Mouse (Mus musculus): ENCODE results near the gene Tmem63a. TPM values are rescaled to one million over a fixed set of nuclear protein-coding genes. Genes with fewer than 3 reads are reported as not detected.
"Not testable (repeated sequence)": the region's sequence is repeated elsewhere in the genome, so short reads cannot be mapped to it uniquely, and the experiment has no call there.

The Tmem63a gene
- polyA plus RNA-seq (2015; fragmentation: Nextera tagmentation; extraction: Ambion mirVana): 8.0 and 9.3 TPM in 2 replicates

DNA sequence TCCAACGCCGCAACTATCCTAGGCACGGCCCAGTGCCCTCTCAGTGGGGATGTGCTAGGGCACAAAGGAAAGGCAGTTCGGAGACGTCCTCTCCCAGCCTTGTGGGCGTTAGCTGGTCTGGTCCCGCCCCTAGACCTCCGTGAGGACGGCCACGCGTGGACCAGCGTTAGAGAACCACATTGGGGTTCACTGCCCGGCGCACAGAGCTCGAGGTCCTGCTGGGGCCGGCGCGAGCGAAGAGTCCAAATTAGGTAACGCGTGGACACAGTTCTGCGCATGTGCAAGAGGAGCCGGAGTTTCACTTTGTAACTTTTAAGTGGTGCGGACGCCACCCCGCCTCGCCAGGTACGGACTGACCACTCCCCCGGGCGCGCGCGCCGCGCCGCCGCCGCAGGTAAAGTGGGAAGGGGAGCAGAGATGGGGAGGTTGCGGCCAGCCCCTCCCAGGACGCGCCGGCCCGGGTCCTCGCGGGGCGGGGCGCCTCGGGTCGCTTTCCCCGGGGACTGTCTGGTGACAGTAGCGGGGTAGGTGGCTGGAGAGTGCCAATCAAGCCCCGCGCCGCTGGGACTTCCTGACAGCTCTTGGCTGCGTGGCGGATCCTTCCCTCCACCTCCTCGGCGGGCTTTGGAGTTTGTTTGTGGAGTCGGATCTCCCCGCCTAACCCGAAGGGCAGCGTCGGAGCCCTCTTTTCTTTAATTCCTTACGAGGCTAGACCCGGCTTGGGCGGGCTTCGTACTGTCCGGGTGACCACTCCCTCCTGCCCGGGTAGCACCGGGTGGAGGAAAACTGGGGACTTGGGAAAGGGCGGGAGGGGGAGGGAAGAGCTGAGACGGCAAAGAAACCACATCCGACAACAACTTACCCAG is at the start of gene Tmem63a:
Gene Tmem63a (plus strand): TSS at position 179 of the 866 bp plus-strand sequence.
- Histone ChIP-seq H3K9me3 (replicated peaks) (no peaks in the 10 kb centered on the region), H3K4me3 (replicated peaks) (peak within 1 kb of the TSS; percentile 92), H3K27me3 (no peaks in the 10 kb centered on the region), H3K36me3 (replicated peaks) (peaks cover 2% of the 10 kb centered on the region; the same call in 1 of the 2 replicates), H3K9ac (peak within 1 kb of the TSS; percentile 91), H3K4me1 (replicated peaks) (peaks cover 72% of the 10 kb centered on the region), H3K27ac (replicated peaks) (peak within 1 kb of the TSS; percentile 89), H3K4me2 (peak within 1 kb of the TSS; percentile 96)
- WGBS (ENCODE audit: insufficient replicate concordance): under 1% methylated on average over 73 of the region's 73 CpGs
- ATAC-seq (ENCODE audit: insufficient read depth): peak; percentile 58

DNA sequence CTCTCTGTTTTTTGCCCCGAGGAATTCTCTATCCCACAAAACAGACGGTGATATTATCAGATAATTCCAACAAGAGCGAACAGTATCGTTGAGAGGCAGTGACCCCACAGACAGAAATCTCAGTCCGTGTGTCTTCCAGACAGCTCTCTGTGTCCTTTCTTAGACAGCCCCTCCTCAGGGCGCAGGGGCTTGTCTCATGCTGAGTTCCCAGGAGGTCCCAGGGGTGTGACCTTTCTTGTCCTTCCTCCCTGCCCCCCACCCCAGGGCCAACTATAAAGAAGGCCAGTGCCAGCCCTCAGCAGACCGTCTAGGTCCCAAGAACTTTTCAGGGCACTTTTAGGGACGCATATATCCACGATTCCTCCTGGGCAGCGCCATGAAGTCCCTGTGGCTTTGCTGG is 49.3 kb upstream of the Tmem63a start, which contains the start of gene Lefty2:
Gene Lefty2 (plus strand): TSS at position 301 of the 400 bp plus-strand sequence.
- Histone ChIP-seq H3K9me3 (replicated peaks) (no peaks in the 10 kb centered on the region), H3K27ac (replicated peaks) (no peak within 1 kb of the TSS), H3K9ac (no peak within 1 kb of the TSS), H3K4me3 (replicated peaks) (no peak within 1 kb of the TSS), H3K36me3 (replicated peaks) (no peaks in the 10 kb centered on the region), H3K27me3 (peaks cover 66% of the 10 kb centered on the region), H3K4me1 (replicated peaks) (peaks cover 9% of the 10 kb centered on the region; the same call in 1 of the 2 replicates), H3K4me2 (no peak within 1 kb of the TSS)
- ATAC-seq (ENCODE audit: insufficient read depth): no peak
- 49% methylated on average over 10 of the region's 10 CpGs for WGBS (ENCODE audit: insufficient replicate concordance)

DNA sequence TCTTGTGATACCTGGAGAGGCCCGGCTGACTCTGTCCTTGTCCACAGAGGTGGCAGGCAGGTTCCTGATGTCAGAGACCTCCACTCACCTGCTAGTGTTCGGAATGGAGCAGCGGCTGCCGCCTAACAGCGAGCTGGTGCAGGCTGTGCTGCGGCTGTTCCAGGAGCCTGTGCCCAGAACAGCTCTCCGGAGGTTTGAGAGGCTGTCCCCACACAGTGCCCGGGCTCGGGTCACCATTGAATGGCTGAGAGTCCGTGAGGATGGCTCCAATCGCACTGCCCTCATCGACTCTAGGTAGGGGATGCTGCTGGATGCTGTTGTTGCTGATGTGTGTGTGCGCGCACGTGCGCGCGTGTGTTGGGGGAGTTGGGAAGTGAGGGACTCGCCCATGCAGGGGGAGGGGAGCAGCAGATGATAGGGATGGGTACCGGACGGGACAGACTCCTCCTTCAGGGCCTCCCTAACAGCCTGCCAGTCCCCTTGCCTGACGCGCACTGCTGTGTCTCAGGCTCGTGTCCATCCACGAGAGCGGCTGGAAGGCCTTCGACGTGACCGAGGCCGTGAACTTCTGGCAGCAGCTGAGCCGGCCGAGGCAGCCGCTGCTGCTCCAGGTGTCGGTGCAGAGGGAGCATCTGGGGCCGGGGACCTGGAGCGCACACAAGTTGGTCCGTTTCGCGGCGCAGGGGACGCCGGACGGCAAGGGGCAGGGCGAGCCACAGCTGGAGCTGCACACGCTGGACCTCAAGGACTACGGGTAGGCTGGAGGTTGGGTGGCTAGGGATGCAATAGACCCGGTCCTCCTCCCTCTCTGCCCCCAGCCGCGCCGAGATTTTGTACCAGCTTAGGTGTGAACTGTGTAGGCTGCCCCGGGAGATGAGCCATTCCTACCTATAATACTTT is 47.8 kb upstream of the Tmem63a start:
- not testable (repeated sequence) for H3K4me2 ChIP-seq; ATAC-seq (ENCODE audit: insufficient read depth); H3K4me1 ChIP-seq (replicated peaks); H3K36me3 ChIP-seq (replicated peaks); H3K9me3 ChIP-seq (replicated peaks); H3K9ac ChIP-seq; H3K27ac ChIP-seq (replicated peaks); H3K4me3 ChIP-seq (replicated peaks)
- 8% methylated on average over 51 of the region's 51 CpGs for WGBS (ENCODE audit: insufficient replicate concordance)
- peaks cover 53% of the 10 kb centered on the region for H3K27me3 ChIP-seq

DNA sequence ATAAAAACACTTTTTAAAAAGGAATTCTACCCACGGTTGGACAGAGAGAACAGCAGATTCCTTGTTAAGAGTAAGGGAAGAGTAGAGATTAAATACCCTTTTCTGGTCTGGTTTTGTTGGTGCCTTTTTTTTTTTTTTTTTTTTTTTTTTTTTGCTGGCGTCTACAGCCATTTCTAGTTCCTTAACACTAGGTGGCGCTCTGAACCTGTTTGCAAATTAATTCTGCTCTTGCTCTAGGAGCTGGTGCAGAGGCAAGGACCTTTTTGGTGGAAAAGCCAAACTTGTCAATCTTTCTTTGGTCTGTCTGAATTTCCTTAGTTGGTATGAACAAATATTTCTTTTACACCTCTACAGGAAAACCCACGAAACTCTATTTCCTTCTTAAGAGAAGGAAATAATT is 41.0 kb upstream of the Tmem63a start:
- ATAC-seq (ENCODE audit: insufficient read depth): no peak
- Histone ChIP-seq H3K4me2 (no peak overlapping the region), H3K4me3 (replicated peaks) (no peak overlapping the region), H3K9me3 (replicated peaks) (no peaks in the 10 kb centered on the region), H3K36me3 (replicated peaks) (peaks cover 10% of the 10 kb centered on the region), H3K9ac (no peak overlapping the region), H3K4me1 (replicated peaks) (peaks cover 47% of the 10 kb centered on the region), H3K27me3 (peaks cover 7% of the 10 kb centered on the region; the same call in 1 of the 2 replicates), H3K27ac (replicated peaks) (no peak overlapping the region)
- 0% methylated on average over 4 of the region's 4 CpGs for WGBS (ENCODE audit: insufficient replicate concordance)

DNA sequence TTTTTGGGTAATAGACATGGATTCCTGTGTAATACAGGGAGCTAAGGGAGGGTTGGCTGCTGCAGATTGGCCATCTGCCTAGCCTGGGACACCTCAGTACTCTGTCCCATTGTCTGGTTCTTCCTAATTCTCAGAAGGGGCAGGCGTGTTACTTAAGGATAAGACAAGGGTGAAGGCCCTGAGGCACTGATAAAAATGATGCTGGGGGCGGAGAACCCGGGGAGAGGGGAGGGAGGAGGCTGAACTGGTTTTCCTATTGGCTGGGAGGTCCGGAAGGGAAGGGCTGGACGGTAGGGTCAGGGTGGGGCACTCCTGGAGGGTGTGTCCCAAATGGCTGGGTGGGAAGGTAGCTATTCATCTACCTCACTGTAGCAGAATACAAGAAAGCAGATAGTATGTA is 39.2 kb upstream of the Tmem63a start:
- Histone ChIP-seq H3K4me3 (replicated peaks) (peak overlapping the region; percentile 97), H3K4me2 (peak overlapping the region; percentile 76), H3K27me3 (no peaks in the 10 kb centered on the region), H3K27ac (replicated peaks) (peak overlapping the region; percentile 95), H3K4me1 (replicated peaks) (peaks cover 65% of the 10 kb centered on the region), H3K36me3 (replicated peaks) (peaks cover 28% of the 10 kb centered on the region), H3K9me3 (replicated peaks) (no peaks in the 10 kb centered on the region), H3K9ac (0 out of 2 replicates have a peak overlapping the region, but pooled peaks have one; percentile 95)
- 17% methylated on average over 5 of the region's 5 CpGs for WGBS (ENCODE audit: insufficient replicate concordance)
- ATAC-seq (ENCODE audit: insufficient read depth): peak; percentile 92

DNA sequence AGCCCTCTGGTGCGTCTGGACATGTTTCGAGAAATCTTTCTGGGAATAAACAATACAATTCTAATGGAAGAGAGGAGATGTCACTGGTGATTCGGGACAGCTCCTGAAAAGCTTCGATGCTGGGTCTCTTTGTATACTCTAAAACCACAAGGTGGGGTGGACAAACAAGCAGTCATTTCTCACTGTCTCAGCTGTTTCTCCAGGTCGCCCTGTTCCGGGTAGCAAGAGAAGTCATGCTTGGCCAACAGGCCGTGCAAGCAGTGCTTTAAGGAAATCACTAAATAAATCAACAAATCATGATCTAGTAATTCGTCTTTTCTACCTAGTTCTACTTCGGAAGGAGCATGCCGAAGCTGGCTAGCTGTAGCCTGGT is 38.5 kb upstream of the Tmem63a start:
- Histone ChIP-seq H3K36me3 (replicated peaks) (peaks cover 35% of the 10 kb centered on the region), H3K9me3 (replicated peaks) (no peaks in the 10 kb centered on the region), H3K9ac (peak overlapping the region; percentile 95), H3K4me2 (peak overlapping the region; percentile 76), H3K4me3 (replicated peaks) (peak overlapping the region; percentile 97), H3K27me3 (no peaks in the 10 kb centered on the region), H3K27ac (replicated peaks) (peak overlapping the region; percentile 95), H3K4me1 (replicated peaks) (peaks cover 70% of the 10 kb centered on the region)
- ATAC-seq (ENCODE audit: insufficient read depth): no peak
- 15% methylated on average over 10 of the region's 10 CpGs for WGBS (ENCODE audit: insufficient replicate concordance)

DNA sequence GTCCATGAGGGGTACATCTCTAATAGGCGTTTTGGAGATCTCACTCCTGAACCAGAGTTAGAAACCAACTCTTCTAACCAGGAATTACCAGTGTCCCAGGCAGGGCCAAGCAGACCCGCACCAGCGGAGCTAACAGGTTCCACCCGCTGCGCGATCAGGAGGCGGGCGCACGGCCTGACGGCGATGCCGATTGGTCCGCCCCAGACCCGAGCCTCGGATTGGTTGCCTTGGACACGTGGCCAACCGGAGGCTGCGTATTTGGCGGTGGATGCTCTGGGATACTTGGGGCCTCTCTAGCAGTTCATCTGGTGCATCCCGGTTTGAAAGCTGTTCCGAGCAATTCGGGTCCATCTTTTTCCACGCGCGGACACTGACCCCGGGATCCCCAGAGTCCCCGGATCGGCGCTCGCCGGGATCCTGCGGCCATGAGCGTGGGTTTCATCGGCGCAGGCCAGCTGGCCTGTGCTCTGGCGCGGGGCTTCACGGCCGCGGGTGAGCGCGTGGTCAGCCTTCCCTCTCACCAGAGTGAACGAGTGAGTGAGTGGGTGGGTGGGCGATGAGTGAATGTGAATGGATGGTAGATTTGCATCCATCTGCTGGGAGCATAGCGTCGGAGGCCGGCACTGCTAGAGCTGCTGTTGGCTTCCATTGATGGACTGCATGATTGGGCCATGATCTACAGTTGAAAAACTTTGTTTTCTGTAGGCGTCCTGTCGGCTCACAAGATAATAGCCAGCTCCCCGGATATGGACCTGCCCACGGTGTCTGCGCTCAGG is 37.9 kb upstream of the Tmem63a start, which contains the start of gene Pycr2:
Gene Pycr2 (plus strand): TSS at position 255 of the 776 bp plus-strand sequence.
- peak within 1 kb of the TSS; percentile 95 for H3K27ac ChIP-seq (replicated peaks)
- peaks cover 75% of the 10 kb centered on the region for H3K4me1 ChIP-seq (replicated peaks)
- peak within 1 kb of the TSS; percentile 95 for H3K9ac ChIP-seq
- ATAC-seq (ENCODE audit: insufficient read depth): peak; percentile 76
- H3K4me2 ChIP-seq: peak within 1 kb of the TSS; percentile 76
- WGBS (ENCODE audit: insufficient replicate concordance): under 1% methylated on average over 52 of the region's 52 CpGs
- peak within 1 kb of the TSS; percentile 97 for H3K4me3 ChIP-seq (replicated peaks)
- peaks cover 41% of the 10 kb centered on the region for H3K36me3 ChIP-seq (replicated peaks)
- H3K9me3 ChIP-seq (replicated peaks): no peaks in the 10 kb centered on the region
- H3K27me3 ChIP-seq: no peaks in the 10 kb centered on the region

DNA sequence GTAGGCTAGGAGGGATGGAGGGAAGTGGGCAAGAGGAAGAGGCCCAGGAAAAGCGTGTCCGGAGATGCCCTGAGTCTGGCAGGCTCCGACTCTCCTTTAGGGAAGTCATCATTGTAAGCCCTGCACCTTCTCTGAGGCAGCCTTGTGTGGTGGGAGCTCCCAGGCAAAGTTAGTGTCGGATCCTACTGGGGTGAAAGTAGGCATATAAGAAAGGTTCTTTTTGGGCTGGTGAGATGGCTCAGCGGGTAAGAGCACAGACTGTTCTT is 37.4 kb upstream of the Tmem63a start:
- H3K27ac ChIP-seq (replicated peaks): peak overlapping the region; percentile 95
- peak overlapping the region; percentile 97 for H3K4me3 ChIP-seq (replicated peaks)
- H3K4me1 ChIP-seq (replicated peaks): peaks cover 77% of the 10 kb centered on the region
- no peaks in the 10 kb centered on the region for H3K9me3 ChIP-seq (replicated peaks)
- no peak for ATAC-seq (ENCODE audit: insufficient read depth)
- no peaks in the 10 kb centered on the region for H3K27me3 ChIP-seq
- peaks cover 46% of the 10 kb centered on the region for H3K36me3 ChIP-seq (replicated peaks)
- WGBS (ENCODE audit: insufficient replicate concordance): 3% methylated on average over 5 of the region's 5 CpGs
- H3K9ac ChIP-seq: peak overlapping the region; percentile 95
- peak overlapping the region; percentile 76 for H3K4me2 ChIP-seq

DNA sequence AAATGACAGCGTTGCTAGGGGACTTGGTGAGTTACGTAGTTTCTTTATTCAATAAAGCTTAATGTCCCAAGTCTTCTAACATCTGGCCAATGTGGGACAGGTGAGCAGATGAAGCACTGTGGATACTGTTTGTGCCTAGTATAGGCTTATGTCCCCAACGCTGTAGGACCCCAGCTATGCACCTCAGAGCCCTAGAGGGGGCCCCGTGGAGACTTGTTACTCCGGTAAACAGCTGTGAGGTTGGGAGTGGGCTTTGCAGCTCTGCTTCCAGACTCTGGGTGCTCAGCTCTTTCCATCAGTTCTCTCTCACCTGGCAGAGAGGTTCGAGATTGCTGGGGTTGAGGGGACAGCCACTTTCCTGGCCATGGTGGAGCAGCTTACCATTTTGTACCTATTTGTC is 36.8 kb upstream of the Tmem63a start:
- ATAC-seq (ENCODE audit: insufficient read depth): no peak
- Histone ChIP-seq H3K4me1 (replicated peaks) (peaks cover 77% of the 10 kb centered on the region), H3K4me2 (peak overlapping the region; percentile 76), H3K4me3 (replicated peaks) (peak overlapping the region; percentile 97), H3K36me3 (replicated peaks) (peaks cover 47% of the 10 kb centered on the region), H3K27me3 (no peaks in the 10 kb centered on the region), H3K27ac (replicated peaks) (peak overlapping the region; percentile 95), H3K9me3 (replicated peaks) (no peaks in the 10 kb centered on the region), H3K9ac (peak overlapping the region; percentile 95)
- 63% methylated on average over 6 of the region's 6 CpGs for WGBS (ENCODE audit: insufficient replicate concordance)

DNA sequence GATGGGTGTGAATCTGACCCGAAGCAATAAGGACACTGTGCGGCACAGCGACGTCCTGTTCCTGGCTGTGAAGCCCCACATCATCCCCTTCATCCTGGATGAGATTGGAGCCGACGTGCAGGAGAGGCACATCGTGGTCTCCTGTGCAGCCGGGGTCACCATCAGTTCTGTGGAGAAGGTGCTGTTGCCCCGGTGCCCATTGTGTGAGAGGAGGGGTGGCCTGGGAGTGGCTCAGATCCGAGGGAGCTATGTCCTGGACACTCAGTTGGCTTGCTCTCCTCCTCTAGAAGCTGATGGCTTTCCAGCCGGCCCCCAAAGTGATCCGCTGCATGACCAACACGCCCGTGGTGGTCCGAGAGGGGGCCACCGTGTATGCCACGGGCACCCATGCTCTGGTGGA is 36.3 kb upstream of the Tmem63a start:
- peak overlapping the region; percentile 95; the same call in 1 of the 2 replicates for H3K9ac ChIP-seq
- peak overlapping the region; percentile 97 for H3K4me3 ChIP-seq (replicated peaks)
- peaks cover 47% of the 10 kb centered on the region for H3K36me3 ChIP-seq (replicated peaks)
- H3K4me2 ChIP-seq: peak overlapping the region; percentile 76
- ATAC-seq (ENCODE audit: insufficient read depth): no peak
- no peaks in the 10 kb centered on the region for H3K9me3 ChIP-seq (replicated peaks)
- H3K27ac ChIP-seq (replicated peaks): peak overlapping the region; percentile 95
- 89% methylated on average over 17 of the region's 17 CpGs for WGBS (ENCODE audit: insufficient replicate concordance)
- H3K27me3 ChIP-seq: no peaks in the 10 kb centered on the region
- H3K4me1 ChIP-seq (replicated peaks): peaks cover 76% of the 10 kb centered on the region

Data from liver, embryonic 15.5 days (tissue).